Mouse (Mus musculus) embryonic fibroblast, embryonic 13.5 days (primary cell): ENCODE measurements around the gene Prkacb. TPM values are rescaled to one million over a fixed set of nuclear protein-coding genes. Genes with fewer than 3 reads are reported as not detected.

Experiments used
- H3K27ac ChIP-seq: 2 replicates; pipeline ENCODE4 v1.5.1; 2012; ENCODE audit warnings: low read length, control low read depth, inconsistent platforms; ENCODE audit not compliant: insufficient read depth
- H3K4me1 ChIP-seq: 2 replicates; pipeline ENCODE4 v1.6.1; 2011; ENCODE audit warnings: low read length; ENCODE audit not compliant: control insufficient read depth, insufficient read depth
- H3K4me3 ChIP-seq: 2 replicates; pipeline ENCODE4 v1.5.1; 2011; ENCODE audit warnings: mild to moderate bottlenecking, control low read depth, low read length; ENCODE audit not compliant: insufficient read depth
- CTCF ChIP-seq: IDR thresholded peaks from 2 replicates; pipeline ENCODE4 v1.5.1; 2011; ENCODE audit warnings: mild to moderate bottlenecking, control low read depth, low read length, moderate library complexity, borderline replicate concordance; ENCODE audit not compliant: insufficient read depth
- POLR2A ChIP-seq: IDR thresholded peaks from 2 replicates; pipeline ENCODE4 v1.6.1; 2011; ENCODE audit warnings: low read depth, mild to moderate bottlenecking, control low read depth, low read length, moderate library complexity
- polyA plus RNA-seq: library from polyadenylated mRNA; stranded (reverse); fragments of >200 nt; gene quantifications from 2 replicates; pipeline ENCODE4 v1.2.4, GENCODE M21; 2011; ENCODE audit warnings: low read depth; ENCODE audit not compliant: missing spikeins, insufficient read length

The Prkacb gene
- polyA plus RNA-seq, 1 experiment, result 78.5 TPM

DNA sequence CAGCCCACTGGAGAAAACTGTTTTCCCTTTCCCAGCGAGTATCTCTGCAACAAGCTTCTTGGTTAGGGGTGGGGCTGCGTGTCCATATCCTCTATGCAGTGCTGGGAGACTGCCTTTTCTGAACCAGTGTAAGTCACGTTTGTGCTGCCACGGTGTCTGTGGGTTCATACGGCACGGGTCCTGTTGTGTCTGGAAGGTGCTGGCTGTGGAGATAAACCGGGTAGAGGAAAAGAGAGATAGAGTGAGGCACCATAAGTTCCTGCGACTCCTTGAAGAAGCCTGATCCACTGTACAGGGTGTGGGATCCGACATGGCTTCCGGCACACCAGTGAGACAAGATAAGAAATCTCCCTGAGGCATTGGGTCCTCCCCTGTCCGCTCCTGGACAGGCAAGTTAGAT lies 112.7 kb downstream of the Prkacb start:
- no peaks in the 10 kb centered on the region for H3K4me1 ChIP-seq
- H3K27ac ChIP-seq, result no peak overlapping the region
- H3K4me3 ChIP-seq, result no peak overlapping the region
- TF ChIP-seq CTCF, result no peak
- no peak for TF ChIP-seq POLR2A

- TF ChIP-seq CTCF (no peak), POLR2A (no peak)
- Histone ChIP-seq H3K27ac (no peak overlapping the region), H3K4me3 (no peak overlapping the region), H3K4me1 (no peaks in the 10 kb centered on the region)
Observed at GRCm38 (mm10) chr3:146698982-146699381, 113.8 kb downstream of the Prkacb start.

GRCm38 (mm10) chr3:146692547-146692946 lies 120.2 kb downstream of the Prkacb start:
- TF ChIP-seq POLR2A, result no peak
- no peak for TF ChIP-seq CTCF
- no peaks in the 10 kb centered on the region for H3K4me1 ChIP-seq
- H3K27ac ChIP-seq, result no peak overlapping the region
- H3K4me3 ChIP-seq, result no peak overlapping the region

DNA sequence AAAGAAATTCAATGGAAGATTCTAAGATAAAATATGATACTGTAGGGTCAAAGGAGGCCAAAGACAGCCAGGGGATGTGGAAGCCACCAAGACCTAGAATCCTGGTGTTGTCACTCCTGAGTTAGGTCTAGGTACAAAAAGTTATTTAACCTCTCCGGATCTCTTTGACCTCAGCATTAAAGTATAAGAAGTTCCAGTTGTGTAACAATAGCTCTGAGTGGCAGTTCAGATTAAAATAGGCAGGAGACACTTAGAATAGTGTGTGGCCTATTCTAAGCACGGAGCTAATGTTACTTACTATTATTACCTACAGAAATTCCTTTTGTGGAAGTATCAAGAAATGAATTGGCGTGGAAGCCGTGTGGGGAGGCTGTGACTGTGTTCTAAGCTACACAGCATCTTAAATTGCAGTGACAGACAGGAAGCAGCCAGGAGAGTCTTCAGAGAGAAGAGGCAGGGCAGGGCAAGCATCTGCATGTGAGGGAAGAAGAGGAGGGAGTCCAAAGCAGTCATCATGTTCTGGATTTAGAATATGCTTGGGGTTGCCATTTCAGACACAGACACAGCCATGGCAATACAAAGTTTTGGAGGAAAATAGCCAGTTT lies 125.6 kb downstream of the Prkacb start:
- peaks cover 3% of the 10 kb centered on the region; the same call in 1 of the 2 replicates for H3K4me1 ChIP-seq
- no peak overlapping the region for H3K4me3 ChIP-seq
- no peak overlapping the region for H3K27ac ChIP-seq
- TF ChIP-seq POLR2A, result no peak
- TF ChIP-seq CTCF, result no peak

- no peak overlapping the region for H3K27ac ChIP-seq
- TF ChIP-seq CTCF, result no peak
- no peak for TF ChIP-seq POLR2A
- H3K4me3 ChIP-seq, result no peak overlapping the region
- peaks cover 5% of the 10 kb centered on the region; the same call in 1 of the 2 replicates for H3K4me1 ChIP-seq
Observed at GRCm38 (mm10) chr3:146686428-146686827, 126.4 kb downstream of the Prkacb start.

- Histone ChIP-seq H3K27ac (no peak within 1 kb of the TSS), H3K4me1 (peaks cover 5% of the 10 kb centered on the region; the same call in 1 of the 2 replicates), H3K4me3 (peak within 1 kb of the TSS; percentile 49)
- TF ChIP-seq POLR2A (peak; percentile 39; the same call in 1 of the 2 replicates), CTCF (no peak)
Observed at GRCm38 (mm10) chr3:146684811-146685675, 127.7 kb downstream of the Prkacb start, which contains the start of gene Samd13. Gene Samd13, minus strand, starts transcription at chr3:146685592.

DNA sequence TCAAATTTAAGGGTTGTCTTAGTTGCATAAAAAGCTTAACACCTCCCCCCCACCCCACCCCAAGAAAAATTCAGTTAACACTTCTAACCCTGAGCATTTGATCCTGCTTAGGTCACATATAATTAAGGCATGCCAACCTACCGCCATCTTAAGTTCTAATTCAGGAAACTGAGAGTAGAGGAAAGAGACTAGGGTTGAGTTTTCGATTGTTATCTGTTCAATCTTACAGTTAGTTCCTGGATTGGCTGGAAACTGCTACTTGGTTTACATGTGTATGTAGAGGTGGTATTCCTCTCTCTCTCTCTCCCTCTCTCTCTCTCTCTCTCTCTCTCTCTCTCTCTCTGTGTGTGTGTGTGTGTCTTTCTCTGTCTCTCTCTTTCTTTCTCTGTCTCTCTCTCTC lies 129.7 kb downstream of the Prkacb start:
- Histone ChIP-seq H3K4me1 (peaks cover 5% of the 10 kb centered on the region; the same call in 1 of the 2 replicates), H3K27ac (no peak overlapping the region), H3K4me3 (no peak overlapping the region)
- TF ChIP-seq CTCF, result no peak
- no peak for TF ChIP-seq POLR2A

GRCm38 (mm10) chr3:146682140-146682651 lies 130.6 kb downstream of the Prkacb start:
- Histone ChIP-seq H3K4me1 (peaks cover 5% of the 10 kb centered on the region; the same call in 1 of the 2 replicates), H3K27ac (peak overlapping the region; percentile 9), H3K4me3 (no peak overlapping the region)
- TF ChIP-seq CTCF (no peak), POLR2A (no peak)

GRCm38 (mm10) chr3:146681696-146682095 lies 131.1 kb downstream of the Prkacb start:
- no peak overlapping the region; the same call in 1 of the 2 replicates for H3K27ac ChIP-seq
- H3K4me3 ChIP-seq, result no peak overlapping the region
- H3K4me1 ChIP-seq, result peaks cover 5% of the 10 kb centered on the region; the same call in 1 of the 2 replicates
- no peak for TF ChIP-seq CTCF
- no peak for TF ChIP-seq POLR2A
